Mouse (Mus musculus) hematopoietic stem cell, adult 5-6 weeks (primary cell): Measurements from ENCODE around the gene Arhgap9. TPM values are rescaled to one million over a fixed set of nuclear protein-coding genes. Genes with fewer than 3 reads are reported as not detected.

Source experiments
- ATAC-seq, 2 experiments: fragments of 125-278 bp in 1 of 2; replicated peaks in 1 of 2; 2 replicates each; pipeline ENCODE4 v1.8.0; 2016 to 2017; ENCODE audit warnings: inconsistent platforms in 2 of 2, mild to moderate bottlenecking in 2 of 2, moderate number of reproducible peaks in 2 of 2, low read depth in 1 of 2, moderate TSS enrichment in 1 of 2; ENCODE audit not compliant: low FRiP score in 2 of 2, poor library complexity in 2 of 2, severe bottlenecking in 2 of 2, insufficient read depth in 1 of 2, low TSS enrichment in 1 of 2
- total RNA-seq: library from RNA; stranded (forward); fragments of 172-1452, 232-1000 nt; gene quantifications from 2 replicates; pipeline ENCODE4 v1.2.3, GENCODE M21; 2017

Arhgap9 gene
- total RNA-seq = 29.5 and 43.7 TPM in 2 replicates

DNA sequence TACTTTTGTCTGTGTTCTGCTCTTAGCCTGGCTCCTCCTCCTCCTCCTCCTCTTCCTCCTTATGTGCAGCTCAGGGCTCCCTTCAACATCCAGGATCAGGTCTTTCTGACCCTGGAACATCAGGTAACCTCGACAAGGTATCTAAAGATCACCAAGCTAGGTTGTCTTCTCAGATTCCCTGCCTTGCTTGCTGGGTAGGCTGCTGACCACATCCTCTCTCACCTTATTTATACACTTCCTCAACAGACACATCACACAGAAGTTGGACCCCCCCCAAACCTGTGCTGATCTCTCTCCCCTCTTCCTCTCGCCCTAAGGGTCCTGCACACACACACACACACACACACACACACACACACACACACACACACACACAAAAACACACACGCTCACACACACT is at the start of gene Arhgap9:
Gene Arhgap9, plus strand, starts transcription at position 344 of the 400 bp plus-strand sequence.
- no peak for ATAC-seq

DNA sequence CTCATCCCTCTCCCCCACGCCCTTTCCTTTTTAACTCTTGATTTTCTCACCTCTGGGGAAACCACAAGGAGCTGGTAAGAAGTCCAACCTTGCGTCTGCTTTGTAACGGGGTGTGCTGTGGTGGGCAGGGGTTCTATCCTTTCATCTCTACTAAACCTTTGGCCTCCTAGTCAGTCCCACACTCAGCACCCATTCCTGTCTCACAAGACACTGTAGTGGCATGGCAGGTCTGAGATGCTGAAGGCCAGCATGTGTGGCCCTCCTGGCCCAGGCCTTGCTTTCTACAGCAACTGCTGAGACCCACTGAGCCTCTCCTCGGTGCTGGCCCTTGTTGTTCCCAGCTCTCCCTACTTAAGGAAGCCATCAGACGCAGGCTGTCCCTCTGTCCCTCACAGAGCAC is 49.4 kb upstream of the Arhgap9 start:
- ATAC-seq = no peak

DNA sequence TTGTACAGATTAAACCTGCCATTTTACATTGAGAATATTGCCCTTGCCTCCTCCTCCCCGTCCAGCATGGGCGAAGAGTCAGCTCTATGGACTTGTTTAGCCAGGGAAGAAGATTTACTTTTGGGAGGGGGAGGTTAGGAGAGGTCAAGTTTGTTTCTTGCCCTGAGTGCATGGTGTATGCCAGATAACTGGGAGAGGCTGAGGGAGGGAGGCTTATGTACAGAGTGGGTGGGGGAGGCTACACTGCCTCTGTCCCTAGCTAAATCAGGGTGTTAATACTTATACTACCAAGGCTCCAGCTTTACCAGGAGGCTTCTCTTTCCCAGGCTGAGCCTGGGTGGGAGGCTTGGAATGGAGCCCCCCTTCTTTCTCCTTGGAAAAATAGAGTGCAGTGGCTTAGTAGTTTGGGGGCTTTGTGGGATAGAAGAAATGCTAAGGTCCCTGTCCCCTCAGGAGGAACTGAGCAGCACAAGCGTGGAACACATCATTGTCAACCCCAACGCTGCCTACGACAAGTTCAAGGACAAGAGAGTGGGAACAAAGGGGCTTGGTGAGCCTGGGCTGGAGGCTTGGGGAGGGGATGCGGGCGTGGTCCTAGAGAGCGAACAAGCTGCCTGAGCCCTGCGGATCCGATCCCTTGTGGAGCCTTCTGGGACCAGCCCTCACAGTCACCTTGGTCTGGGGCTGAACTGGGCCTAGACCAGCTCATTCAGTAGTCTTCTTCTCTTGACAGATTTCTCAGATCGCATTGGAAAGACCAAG is 47.3 kb upstream of the Arhgap9 start:
- ATAC-seq = no peak

DNA sequence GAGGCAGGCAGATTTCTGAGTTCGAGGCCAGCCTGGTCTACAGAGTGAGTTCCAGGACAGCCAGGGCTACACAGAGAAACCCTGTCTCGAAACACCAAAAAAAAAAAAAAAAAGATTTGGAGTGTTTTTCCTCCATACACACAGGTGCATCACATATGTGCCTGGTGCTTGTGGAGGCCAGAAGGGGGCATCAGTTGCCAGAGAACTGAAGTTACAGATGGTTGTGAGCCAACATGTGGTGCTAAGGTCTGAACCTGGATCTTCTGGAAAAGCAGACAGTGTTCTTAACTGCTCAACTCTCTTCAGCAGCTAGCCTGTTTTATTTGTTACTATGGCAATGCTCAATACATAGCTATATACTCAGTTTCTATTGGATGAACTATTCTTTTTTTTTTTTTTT is 42.0 kb upstream of the Arhgap9 start:
- ATAC-seq = no peak

DNA sequence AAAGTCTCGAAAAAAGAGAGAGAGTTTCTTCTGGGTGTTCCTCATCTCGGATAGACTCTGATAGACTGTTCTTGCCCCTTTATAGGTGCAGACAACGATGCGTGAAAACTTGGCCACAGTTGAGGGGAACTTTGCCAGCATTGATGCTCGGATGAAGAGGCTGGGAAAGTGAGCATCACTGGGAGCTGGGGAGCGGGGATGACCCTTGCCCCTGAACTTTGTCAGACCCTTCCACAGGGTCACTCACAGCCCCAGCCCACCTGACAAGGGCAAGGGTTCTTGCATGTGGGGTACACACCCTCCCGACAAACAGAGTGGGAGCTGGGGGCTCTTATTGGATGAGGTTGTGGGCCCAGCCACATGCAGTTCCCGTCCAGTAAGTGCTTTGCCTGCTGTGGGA is 40.4 kb upstream of the Arhgap9 start:
- ATAC-seq = no peak

DNA sequence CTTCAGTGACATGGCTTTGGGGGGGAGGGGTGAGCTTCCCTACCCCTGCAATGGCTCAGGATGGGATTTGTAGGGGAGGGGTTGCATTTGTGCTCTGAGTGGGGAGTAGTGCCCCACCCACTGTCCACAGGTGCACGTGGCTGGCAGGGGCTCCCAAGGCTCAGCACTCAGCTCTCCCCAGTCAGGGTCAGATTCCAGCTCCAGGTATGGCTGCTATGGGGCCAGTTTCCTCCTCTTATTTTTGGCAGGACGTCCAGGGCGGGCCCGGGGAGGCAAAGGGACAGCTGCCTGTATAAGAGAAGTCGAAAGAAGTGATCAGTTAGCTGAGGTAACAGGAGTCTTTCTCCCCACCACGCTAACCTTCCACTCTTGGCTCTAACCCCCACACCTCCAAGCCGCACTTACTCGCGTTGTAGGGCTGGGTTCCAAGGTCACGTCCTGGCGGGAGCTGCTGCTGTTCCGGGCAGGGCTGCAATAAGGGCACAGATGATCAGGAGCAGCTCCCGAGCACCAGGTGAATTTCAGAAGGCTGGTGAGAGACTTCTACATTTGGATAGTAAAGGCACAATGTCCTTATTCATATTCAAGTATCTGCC is 39.0 kb upstream of the Arhgap9 start:
- ATAC-seq = no peak

DNA sequence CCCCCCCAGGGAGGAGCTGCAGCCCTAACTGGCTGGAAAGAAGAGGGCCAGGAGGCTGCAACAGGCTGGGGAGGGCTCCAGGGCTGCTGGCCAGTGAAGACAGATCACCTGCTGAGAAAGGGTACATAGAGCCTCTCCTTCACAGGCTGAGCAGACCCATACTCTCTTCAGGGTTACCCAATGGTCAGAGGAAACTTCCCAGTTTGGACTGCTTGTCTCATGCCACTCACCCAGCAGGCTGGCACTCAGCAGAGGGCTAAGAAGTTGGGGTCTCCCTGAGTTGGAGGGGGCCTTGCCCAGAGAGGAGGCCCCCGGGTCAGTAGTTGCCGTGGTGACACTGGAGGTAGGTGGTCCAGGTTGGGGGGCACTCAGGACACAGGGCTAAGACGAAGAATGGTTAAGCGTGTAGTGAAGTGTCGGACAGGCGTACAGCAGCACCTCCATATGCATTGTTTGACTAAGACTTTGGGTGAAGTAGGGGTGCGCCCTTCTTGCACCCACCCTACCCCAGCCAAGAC is 37.6 kb upstream of the Arhgap9 start:
- no peak for ATAC-seq

DNA sequence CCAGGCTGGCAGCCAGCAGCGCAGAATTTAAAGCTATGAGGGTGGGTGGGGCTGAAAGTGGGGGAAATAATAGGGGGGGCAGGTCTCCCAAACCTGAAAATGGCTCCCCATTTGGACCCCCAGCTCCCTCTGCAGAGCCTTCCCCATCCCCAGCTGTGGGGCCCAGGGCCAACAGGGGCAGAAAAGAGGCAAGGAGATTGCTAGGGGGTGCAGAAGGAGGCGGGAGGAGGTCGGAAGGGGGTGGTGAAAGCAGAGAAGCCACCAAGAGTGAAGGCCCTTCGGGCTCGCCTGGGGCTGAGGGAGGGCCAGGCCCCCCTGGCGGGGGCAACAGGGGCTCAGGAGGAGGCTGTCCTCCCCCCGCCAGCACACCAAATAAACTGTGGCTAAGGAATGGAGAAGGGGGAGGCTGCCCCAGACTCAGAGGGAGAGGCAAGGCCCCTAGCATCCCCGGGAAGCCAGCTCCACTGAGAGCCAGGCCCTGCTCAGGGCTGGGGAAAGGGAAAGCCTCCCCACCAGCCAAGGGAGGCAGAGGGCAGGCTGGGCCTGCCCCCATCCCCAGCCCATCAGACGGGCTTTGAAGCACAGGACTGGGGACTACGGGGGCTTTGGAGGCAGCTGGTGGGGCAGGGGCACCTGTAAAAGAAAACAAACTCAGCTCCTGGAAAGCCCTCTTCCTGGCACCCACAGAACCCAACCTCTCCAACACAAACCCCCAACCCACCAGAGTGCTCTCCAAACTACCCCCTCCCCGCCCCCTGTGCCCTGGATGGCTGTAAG is 36.9 kb upstream of the Arhgap9 start:
- ATAC-seq = no peak

DNA sequence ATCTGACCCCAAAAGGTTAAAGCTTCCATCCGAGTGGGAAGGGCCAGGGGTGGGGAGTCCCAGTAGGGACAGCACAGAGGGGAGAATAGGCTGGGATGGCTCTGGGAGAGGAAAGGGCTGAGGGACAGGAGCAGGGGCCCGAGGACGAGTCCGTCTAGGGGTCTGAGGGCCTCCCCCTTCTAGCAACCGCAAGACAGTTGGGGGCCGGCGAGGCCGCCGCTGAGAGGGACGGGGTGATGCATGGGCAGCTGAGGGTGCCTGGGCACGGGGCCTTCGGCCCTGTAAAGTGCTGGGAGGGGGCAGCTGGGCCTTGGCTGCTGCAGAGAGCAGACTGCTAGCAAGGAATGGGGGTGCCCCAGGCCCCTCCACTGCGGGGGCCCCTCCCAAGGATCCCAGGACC is 36.1 kb upstream of the Arhgap9 start:
- no peak for ATAC-seq

DNA sequence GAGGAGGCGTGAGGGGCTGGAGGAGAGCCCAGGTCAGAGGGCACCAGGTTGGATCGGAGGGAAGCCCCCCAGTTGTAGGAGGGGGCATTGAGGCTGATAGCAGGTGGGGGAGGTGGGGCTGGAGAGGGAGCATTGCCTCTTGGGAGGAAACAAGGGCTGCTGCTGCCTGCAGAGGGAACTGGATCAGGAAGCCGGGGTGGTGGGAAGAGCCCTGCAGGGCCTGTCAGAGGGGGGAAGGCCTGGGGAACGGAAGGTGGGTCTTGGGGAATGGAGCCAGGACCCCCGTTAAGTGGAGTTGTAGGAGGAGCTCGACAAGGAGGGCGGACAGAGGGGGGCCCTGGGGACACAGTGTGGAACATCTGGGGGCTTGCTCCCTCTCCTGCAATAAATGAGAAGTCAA is 35.6 kb upstream of the Arhgap9 start:
- ATAC-seq = no peak

DNA sequence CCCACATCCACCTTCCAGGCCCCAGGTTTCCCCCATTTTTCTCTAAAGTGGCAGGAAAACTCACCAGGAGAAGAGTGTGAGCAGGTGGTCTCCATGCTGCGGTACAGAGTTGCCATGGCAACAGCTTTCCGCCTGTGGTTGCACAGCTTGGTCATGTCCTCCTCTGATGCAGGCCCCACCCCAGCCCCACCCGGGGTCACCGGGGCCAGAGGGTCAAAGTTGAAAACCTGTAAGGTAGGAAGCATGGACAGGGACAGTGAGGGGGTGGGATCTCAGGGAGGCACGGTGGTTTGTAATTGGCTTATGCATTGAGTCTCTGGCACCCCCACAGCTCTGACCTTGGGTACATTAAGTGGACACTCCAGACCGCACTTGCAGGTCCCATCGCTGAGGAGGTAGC is 35.0 kb upstream of the Arhgap9 start:
- no peak for ATAC-seq

DNA sequence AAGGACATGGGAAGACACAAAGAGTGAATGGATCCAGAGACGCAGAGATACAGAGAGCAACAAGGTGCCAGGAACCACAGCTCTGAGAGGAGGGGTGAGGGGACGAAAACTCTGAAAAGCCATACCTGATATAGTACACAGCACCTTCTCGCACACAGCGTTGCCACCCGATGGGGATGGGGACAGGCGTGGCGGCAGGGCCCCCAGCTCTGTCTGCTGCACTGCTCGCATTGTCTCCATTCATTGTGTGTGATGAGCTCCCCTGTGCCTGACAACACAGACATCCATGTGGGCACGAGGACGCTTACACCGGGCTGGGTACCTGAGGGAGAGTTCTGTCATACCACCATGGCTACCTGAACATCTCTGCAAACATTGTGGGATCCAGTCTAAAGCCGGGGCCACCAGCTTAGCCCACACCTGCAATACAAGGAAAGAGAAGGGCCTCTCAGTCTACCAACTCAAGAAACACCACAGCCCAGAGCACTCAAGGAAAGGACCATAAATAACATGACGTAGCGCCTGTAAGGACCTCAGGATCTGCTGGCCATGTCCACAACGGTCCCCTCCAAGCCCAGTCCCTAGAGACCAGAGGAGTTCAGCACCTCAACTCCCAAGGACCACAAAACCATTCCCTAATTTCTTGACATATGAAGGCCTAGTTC is 34.4 kb upstream of the Arhgap9 start:
- ATAC-seq = no peak

DNA sequence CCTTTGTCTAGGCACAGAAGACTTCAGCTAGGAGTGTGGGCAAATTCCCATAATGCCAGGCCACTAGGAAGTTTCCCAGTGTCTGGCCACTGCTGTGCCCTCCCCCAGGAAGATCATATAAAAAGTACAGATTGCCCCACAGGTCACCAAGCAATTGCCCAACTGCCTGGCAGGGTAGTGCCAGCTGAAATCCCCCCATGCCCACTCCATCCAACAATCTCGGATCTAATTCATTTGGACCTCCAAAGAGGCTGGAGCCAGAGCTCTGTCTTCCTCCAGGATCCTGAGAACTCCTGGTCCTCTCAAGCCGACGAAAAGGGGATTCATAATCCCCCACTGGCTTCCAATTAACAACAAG is 33.8 kb upstream of the Arhgap9 start:
- ATAC-seq = no peak

DNA sequence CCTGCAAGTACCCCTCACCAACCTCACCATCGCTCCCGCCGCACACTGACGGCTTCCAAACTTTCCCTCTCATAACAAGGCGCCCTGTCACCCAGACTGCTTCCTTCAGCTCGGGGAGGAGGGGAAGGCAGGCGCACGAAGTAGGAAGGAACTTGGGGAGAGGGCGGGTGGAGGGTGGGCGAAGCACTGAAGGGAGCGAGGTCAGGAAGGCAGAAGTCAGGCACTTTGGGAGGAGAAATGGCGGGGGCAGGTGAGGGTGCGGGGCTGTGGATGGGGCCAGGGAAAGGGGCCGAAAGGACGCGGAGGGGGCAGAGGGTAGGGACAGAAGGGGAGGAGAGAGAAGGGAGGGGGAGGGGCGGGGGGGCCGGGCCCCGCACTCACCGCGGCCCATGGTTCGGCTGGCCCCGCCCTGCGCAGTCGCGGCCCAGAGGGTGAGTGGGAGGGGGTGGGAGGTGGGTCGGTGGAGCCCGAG is 33.4 kb upstream of the Arhgap9 start:
- peak; percentile 7 to 9; a peak in 3 of 4 replicates for ATAC-seq

DNA sequence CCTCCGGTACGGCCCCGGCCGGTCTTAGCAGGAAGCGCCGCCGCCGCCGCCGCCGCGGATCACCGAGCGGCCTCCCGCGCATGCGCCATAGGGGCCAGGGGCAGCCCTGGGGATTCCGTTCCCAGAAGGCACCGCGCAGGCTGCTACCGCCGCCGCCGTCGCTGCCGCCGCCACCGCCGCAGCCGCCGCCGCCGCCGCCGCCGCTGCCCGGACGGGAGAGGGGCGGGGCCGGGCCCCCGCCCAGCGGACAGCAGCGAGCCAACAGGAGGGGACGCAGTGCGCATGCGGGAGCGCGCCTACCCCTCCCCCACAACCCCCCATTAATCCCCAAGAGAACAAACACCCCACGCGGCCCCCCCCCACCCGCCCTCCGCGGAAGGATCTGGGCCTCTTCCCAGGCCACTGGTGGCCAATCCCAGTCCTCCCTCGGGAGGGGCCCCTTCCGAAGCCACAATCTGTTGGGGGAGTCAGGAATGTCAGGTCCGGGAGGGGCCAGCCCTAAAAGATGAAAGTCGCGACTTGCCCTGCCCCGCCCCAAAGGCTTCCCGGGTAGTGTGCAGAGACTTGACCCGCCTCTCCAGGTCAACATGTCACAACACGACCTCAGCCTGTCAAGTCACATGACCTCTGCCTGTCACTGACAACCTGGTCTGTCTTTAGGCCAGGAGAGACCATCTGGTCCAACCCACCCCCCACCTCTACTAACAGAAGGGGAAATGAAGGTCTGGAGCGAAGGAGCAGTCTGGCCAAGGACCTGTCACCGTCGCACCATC is 32.8 kb upstream of the Arhgap9 start, which contains the start of gene Mbd6:
Gene Mbd6, minus strand, starts transcription at position 219 of the 773 bp plus-strand sequence.
- ATAC-seq = peak; percentile 33 to 39

DNA sequence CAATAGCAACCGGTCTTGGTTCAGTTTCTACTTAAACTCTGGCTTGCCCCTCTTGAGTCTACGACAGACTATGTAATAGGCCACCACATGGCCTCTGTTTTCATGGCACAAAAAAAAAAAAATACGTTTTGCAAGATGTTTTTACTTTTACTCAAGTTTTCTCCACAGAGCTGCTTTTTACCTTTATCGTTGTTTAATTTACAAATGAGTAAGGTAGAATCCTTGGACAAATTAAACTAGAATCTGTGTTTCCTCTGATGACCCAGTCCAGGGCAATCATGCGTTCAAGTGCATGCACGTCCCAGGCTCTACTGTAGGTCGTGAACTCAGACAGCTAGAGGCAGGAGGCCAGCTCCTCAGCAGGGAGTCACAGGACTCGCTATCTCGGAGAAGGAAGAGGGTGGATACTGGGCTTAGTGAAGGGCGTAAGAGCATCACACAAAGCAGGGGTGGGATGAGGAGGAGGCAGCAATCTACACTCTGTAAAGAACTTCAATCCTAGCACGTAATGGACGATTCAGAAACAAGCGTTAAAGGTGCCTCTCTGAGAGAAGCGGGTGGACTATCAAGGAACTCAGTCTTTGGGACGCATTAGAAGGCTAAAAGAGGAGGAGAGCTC is 32.1 kb upstream of the Arhgap9 start:
- ATAC-seq = no peak
